Mouse (Mus musculus) layer of hippocampus, adult 2 months (tissue): ENCODE data around the gene Pak1. TPM values are rescaled to one million over a fixed set of nuclear protein-coding genes. Genes with fewer than 3 reads are reported as not detected.
"Not testable (repeated sequence)": the region's sequence is repeated elsewhere in the genome, so short reads cannot be mapped to it uniquely, and the experiment has no call there.

Experiments used
- DNase-seq, 2 experiments: peaks; one replicate each; pipeline ENCODE4 v3.0.0; 2022; ENCODE audit warnings: low spot score in 2 of 2
- H3K27ac ChIP-seq: fragments of 200-600 bp; 2 replicates; pipeline ENCODE4 v1.8.1; 2022
- H3K4me3 ChIP-seq: fragments of 200-600 bp; 2 replicates; pipeline ENCODE4 v1.8.1; 2022; ENCODE audit warnings: mild to moderate bottlenecking
- CTCF ChIP-seq: fragments of 200-600 bp; conservative IDR thresholded peaks from 2 replicates; pipeline ENCODE4 v1.8.1; 2022; ENCODE audit warnings: antibody characterized with exemption, mild to moderate bottlenecking, moderate library complexity
- total RNA-seq, 2 experiments: library from RNA; stranded (reverse); gene quantifications; 2 replicates each; pipeline ENCODE4 v1.2.3; 2021

Gene Pak1
- total RNA-seq, 2 experiments from 2014 or later = 209 to 219 TPM

DNA sequence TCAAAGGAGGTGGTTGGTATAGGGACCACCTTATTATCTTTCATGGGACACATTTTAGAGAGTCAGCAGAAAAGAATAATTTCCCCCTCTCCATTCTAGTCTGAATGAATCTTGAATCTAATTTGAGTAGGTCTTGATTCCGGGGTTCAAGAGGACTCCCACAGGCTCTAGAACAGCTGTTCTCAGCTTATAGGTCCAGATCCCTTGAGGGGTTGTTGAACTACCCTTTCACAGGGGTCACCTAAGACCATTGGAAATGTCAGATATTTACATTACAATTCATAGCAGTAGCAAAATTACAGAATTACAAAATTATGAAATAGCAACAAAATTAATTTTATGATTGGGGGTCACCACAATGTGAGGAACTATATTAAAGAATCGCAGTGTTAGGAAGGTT is 54.0 kb downstream of the Pak1 start:
- DNase-seq = no peak
- TF ChIP-seq CTCF = no peak
- Histone ChIP-seq H3K27ac (peak overlapping the region; percentile 96), H3K4me3 (peak overlapping the region; percentile 80)

DNA sequence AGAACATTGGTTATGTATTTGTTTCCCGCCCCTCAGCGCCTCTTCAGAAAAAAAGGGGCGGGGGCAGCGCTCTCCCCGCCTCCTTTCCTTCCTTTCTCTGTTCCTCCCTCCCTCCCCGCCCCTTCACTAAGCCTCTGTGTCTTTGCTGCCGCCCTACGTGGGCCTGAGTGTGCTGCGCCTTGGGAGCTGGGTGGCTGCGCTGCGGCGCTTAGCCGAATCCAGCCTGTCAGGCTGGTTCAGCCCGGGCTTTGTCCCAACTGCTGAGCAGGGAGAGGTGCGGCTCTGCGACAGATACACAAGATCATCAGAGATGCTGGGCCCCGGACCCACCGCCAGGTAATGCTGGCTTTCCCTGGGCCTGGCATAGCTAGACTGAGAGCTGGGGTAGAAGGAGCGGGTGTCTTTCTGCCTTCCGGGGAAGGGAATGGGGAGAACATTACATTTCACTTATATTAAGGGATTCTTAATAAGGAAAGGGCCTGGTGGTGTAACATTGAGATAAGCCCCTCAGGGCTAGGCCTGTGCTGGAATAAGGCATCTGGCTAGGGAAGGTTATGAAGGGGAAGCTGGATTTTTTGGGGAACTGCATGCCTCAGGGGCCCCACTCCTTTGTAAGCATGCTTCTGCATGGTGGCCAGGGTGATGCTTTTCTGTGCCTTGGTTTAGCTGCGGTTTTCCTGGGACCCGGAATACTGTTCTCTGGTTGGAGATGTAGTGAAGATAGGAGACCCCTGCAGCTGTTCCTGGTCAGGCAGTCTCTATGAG is 54.6 kb downstream of the Pak1 start:
- DNase-seq = peak; percentile 86 to 87
- H3K4me3 ChIP-seq = peak overlapping the region; percentile 80
- TF ChIP-seq CTCF = peak; percentile 49
- peak overlapping the region; percentile 96 for H3K27ac ChIP-seq

GRCm38 (mm10) chr7:97844419-97844818 is 56.1 kb downstream of the Pak1 start:
- Histone ChIP-seq H3K4me3 (peak overlapping the region; percentile 80), H3K27ac (peak overlapping the region; percentile 96; the same call in 1 of the 2 replicates)
- no peak for TF ChIP-seq CTCF
- DNase-seq = no peak

DNA sequence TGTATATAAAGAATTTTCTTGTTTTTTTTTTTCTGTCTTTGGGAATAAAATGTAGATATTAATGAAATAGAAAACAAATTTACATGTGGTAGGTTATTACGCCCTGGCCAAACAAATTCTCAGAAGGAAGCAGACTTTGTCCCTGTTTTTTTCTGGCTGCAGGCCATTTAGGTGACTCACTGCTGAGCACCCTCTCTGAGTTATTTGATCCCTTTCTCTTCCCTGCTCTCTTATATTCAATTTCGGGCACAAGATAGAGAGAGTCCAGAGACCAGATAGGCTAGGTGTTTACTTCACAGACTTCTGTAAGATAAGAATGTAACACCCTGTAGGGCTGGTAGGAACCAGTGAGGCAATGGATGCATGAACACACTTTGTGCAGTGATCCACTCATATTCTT is 57.2 kb downstream of the Pak1 start:
- H3K4me3 ChIP-seq = no peak overlapping the region
- no peak for DNase-seq
- H3K27ac ChIP-seq = no peak overlapping the region
- TF ChIP-seq CTCF = no peak

GRCm38 (mm10) chr7:97846539-97846938 is 58.2 kb downstream of the Pak1 start:
- no peak overlapping the region for H3K27ac ChIP-seq
- H3K4me3 ChIP-seq = no peak overlapping the region
- no peak for DNase-seq
- peak; percentile 58 for TF ChIP-seq CTCF

- H3K27ac ChIP-seq, DNase-seq, H3K4me3 ChIP-seq: not testable (repeated sequence)
Measured at GRCm38 (mm10) chr7:97849557-97849956, 61.2 kb downstream of the Pak1 start.

DNA sequence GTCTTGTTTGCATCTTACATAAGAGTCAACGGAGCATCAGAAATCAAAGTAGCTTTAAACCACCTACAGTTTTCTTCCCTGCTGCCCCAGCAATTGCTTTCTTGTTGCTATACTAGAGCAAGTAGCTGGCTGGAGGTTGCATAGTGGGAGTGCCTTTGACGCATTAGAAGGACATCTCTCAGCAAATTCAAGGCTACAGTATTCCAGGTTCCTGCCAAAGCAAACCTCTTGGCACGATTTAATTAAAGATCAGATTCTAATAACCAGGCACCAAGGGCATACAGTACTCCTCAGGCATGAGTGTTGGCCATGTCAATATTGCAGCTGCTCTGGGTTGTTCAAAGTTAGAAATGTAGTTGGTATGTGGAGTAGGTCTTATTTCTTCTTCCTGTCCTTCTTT is 62.0 kb downstream of the Pak1 start:
- Histone ChIP-seq H3K27ac (no peak overlapping the region), H3K4me3 (no peak overlapping the region)
- TF ChIP-seq CTCF = no peak
- DNase-seq = no peak

- Histone ChIP-seq H3K27ac (no peak overlapping the region), H3K4me3 (no peak overlapping the region)
- no peak for DNase-seq
- no peak for TF ChIP-seq CTCF
Measured at GRCm38 (mm10) chr7:97863512-97863911, 75.2 kb downstream of the Pak1 start.

- no peak for TF ChIP-seq CTCF
- Histone ChIP-seq H3K27ac (no peak overlapping the region), H3K4me3 (no peak overlapping the region)
- DNase-seq = no peak
Measured at GRCm38 (mm10) chr7:97864531-97864930, 76.2 kb downstream of the Pak1 start.

- H3K4me3 ChIP-seq = no peak overlapping the region
Measured at GRCm38 (mm10) chr7:97867866-97868265, 79.5 kb downstream of the Pak1 start.

GRCm38 (mm10) chr7:97868766-97869165 is 80.4 kb downstream of the Pak1 start:
- TF ChIP-seq CTCF = no peak

More at GRCm38 (mm10) chr7:97867866-97868265, 79.5 kb downstream of the Pak1 start:
- no peak for DNase-seq
- no peak overlapping the region for H3K27ac ChIP-seq
- TF ChIP-seq CTCF = no peak

GRCm38 (mm10) chr7:97872396-97872795 is 84.1 kb downstream of the Pak1 start:
- no peak overlapping the region for H3K4me3 ChIP-seq
- no peak for TF ChIP-seq CTCF
- peak overlapping the region; percentile 24; the same call in 1 of the 2 replicates for H3K27ac ChIP-seq
- peak; percentile 33 to 52 for DNase-seq

More at GRCm38 (mm10) chr7:97868766-97869165, 80.4 kb downstream of the Pak1 start:
- no peak overlapping the region for H3K27ac ChIP-seq
- H3K4me3 ChIP-seq = no peak overlapping the region
- no peak for DNase-seq

- peak overlapping the region; percentile 50 for H3K27ac ChIP-seq
- no peak overlapping the region for H3K4me3 ChIP-seq
- DNase-seq = no peak
- TF ChIP-seq CTCF = no peak
Measured at GRCm38 (mm10) chr7:97873317-97873716, 85.0 kb downstream of the Pak1 start.
